Mouse (Mus musculus): ENCODE measurements around the gene Stk36. TPM values are rescaled to one million over a fixed set of nuclear protein-coding genes. Genes with fewer than 3 reads are reported as not detected.

Gene Stk36
- 0.26 TPM in 1 of 2 replicates, not detected in the other for total RNA-seq (2014; fragmentation: Nextera tagmentation)
- total RNA-seq (2017) = not detected in 2 replicates

DNA sequence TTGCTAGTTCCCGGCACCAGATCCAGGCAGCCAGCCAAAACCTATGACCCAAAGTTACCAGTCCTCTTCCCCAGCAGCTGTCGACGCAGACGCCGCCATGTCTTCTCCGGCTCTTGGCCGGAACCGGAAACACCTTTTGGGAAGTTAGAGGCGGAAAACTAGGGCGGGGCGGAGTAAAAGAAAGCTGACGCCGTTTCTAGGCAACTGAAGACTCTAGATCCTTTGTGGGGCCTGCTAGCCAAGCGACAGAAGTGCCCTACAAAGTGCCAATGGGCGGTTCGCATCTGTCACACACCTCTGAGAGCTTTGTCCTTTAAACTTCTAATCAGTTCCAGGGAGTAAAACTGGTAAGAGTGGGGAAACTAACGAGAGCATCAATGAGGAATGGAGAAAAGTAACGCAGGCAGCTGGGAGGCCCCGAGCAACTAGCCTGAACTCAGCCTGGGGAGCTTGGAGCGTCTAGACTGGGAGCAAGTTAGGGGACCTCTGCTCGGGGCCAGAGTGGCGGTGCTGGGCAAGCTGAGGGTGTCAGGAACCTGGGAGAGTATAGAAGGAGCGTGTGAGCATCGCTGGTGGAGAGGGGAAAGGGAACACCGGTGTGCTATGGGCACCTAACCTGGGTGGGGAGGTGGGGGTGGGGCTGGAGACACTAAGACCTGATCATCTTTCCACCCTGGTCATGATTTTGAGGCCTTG is at the start of gene Stk36, which contains the start of gene Rnf25:
Gene Stk36, plus strand, starts transcription at position 179 of the 696 bp plus-strand sequence.
Gene Rnf25, minus strand, starts transcription at position 131 of the 696 bp plus-strand sequence.
- peak; percentile 99 for ATAC-seq (replicated peaks; ENCODE audit: poor library complexity, severe bottlenecking)

DNA sequence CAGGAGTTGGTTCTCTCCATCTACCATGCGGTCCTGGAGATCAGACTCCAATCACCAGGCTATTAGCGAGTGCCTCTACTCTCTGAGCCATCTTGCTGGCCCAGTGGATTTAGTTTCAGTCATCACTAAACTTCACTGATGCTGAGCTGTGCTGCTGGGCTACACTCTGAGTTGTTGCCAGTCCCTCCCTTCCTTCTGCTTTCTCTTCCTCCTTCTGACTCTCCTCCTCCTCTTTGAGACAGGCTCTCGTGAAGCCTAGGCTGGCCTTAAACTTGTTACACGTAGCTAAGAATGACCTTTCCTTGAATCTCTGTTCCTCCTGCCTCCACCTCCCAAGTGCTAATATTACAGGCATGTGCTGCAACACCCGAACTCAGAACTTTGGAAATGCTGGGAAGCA is 42.2 kb upstream of the Stk36 start:
- peak; percentile 55 for ATAC-seq (replicated peaks; ENCODE audit: poor library complexity, severe bottlenecking)

DNA sequence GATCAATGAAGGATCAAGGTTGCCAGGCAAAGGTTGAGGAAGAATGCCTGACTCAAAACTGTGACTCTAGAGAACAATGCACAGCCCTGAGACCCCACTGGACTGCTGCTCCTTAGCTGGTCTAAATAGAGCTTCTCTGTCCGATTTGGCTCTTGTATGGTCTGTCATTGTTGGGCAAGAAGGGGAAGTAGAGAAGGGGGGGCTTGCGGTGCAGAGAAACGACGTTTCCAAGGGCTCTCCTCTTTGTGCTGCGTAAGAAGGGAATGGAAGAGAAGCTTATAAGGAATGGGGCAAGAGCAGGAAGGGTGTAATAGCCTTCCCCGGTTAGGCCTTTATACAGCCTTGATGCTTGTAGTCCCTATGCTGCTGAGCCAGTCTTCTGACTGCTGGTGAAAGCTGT is 35.4 kb upstream of the Stk36 start:
- ATAC-seq (replicated peaks; ENCODE audit: poor library complexity, severe bottlenecking) = peak; percentile 78

DNA sequence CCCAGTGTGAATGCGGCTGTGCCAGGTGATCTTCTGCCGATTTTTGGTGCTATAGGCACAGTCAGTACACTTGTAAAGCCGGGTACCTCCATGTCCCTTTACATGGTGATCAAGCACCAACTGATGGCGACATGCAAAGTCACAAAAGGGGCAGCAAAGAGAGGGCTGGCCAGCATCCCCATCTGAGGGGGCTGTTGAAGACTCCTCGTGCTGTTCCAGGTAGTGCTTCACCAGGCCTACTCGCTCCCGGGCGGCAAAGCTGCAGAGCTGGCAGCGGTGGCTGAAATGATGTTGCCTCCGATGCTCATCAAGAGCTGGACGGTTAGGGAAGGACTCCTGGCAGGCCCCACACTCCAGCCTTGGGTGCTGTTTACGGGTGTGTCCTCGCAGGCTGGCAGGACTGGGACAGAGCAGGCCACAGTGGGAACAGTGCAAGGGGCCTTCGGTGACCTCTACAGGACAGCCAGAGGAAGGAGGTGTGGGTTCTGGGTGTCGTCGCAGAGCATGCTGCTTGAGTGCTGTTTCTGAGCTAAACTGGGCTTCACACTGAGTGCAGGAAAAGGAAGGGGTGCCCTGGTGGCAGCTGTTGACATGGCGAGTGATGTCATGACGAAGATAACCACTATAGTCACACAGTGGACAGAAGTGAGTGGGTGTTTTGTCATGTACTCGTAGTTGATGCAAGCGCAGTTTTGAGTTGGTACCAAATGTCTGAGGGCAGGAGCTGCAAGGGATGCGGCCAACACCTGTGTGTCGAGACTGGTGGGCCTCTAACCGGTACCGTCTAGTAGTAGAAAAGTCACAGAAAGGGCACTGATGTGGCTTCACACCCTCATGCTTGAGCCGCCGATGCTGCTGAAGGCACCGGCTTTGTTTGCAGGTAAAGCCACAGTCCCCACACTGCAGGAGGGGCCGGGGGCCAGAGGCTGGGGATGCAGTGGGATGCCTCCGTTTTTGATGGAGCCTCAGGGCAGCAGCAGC is 31.2 kb upstream of the Stk36 start:
- ATAC-seq (replicated peaks; ENCODE audit: poor library complexity, severe bottlenecking) = 0 out of 2 replicates have a peak, but pooled peaks have one; percentile 8

DNA sequence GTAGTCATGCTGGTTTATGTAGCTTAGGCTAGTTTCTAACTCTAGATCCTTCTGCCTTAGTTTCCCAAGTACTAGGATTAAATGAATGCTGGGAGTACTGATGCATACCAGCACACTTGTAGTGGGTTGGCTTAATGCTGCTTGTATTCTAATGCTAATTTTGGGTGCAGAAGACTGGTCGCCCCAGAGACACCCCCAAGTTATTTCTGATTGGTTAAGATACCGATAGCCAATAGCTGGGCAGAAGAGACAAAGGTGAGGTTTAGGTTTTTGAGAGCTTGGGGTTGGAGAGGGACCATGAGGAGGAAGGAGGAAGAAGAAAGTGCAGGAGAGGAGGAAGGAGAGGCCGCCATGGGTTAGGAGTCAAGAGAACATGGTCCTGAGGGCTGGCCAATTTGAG is 18.6 kb upstream of the Stk36 start:
- no peak for ATAC-seq (replicated peaks; ENCODE audit: poor library complexity, severe bottlenecking)

DNA sequence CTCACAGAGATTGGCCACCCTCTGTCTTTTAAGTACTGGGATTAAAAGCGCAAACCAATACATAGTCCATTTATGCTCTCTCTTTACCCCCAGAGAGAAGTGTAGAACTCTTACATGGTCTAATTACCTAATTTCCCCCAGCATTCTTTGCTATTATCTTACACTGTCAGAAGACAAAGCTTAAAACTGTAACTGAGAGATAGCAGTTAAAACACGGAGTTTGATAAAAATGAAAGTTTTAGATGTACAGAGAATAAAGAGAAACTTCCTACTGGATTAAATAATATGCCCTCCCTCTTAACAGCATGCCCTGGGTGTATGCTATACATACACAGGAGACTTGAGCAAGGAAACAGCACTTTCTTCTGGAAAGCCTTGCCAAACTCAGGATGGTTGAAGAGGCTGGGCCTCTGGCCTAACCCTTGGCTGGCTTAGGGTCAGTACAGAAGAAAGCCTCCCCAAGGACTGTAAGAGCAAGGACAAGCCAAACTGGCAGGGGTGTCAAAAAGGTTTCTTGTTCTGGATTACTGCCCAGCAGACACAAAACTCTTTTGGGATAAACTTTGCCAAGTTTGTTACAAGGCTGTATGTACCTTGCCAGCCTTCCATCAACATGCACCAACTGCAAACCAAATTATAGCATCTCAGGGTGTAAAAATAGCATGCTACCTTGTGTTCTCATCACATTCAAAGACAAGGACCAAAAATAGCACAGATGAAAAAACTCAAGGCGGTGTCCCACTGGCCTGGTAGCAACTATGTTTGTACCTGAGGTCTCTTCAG is 16.4 kb upstream of the Stk36 start:
- ATAC-seq (replicated peaks; ENCODE audit: poor library complexity, severe bottlenecking) = no peak

DNA sequence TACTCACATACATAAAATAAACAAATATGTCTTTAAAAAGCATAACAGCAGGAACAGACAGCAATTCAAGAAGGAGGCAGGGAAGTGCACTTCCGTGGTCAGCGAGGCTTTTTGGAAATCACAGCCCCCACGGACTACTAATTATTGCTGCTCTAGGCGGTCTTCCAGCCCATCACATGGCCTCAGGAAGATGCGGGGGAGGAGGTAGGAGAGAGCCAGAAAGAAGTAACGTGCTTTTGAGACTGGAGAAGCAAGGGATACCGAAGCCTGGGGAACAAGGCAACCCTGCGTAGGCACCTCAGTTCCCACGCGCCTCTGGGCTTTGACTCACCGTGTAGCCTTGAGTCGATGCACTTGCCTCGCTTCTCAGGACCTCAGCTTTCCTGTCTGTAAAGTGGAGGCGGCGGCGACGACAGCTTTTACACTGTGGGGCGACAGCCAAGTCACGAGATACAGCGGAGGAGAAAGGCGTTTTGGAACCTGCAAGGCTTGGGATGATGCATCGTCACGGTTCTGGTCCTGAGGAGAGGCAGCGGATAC is 13.9 kb upstream of the Stk36 start:
- no peak for ATAC-seq (replicated peaks; ENCODE audit: poor library complexity, severe bottlenecking)

DNA sequence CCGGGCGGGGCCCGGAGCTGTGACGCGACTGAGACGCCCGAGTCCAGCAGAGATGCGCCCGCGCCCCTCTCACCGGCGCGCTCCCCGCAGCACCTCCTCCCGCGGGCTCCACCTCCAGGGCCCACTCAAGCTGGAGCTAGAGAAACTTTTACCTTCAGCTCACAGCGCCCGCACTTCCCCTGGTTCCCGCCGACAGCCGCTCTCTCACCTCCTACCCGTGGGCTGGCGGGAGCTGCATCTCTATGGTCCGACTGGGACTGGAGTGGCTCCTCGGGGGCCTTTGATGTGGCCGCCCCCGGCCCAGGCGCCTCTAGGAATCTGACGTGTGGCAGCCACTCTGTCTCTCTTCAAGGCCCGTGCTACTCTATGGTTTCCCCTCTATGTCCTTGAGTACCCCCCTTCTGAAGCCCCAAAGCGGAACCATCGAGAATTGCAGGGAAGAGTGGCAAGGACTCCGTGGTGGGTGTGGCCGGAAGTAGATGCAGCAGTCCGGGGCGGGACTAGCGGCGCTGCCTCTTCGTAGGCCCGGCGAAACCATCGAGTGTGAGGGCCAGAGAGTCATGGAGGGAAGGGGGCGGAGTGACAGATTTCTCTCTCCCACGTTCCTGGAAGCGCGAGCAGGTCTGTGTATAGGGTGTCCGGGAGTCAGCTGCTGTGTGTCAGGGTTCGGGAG is 13.3 kb upstream of the Stk36 start, which contains the start of the genes Zfp142 and Bcs1l:
Gene Zfp142, minus strand, starts transcription at position 474 of the 673 bp plus-strand sequence.
Gene Bcs1l, plus strand, starts transcription at position 517 of the 673 bp plus-strand sequence.
- ATAC-seq (replicated peaks; ENCODE audit: poor library complexity, severe bottlenecking) = peak; percentile 93

DNA sequence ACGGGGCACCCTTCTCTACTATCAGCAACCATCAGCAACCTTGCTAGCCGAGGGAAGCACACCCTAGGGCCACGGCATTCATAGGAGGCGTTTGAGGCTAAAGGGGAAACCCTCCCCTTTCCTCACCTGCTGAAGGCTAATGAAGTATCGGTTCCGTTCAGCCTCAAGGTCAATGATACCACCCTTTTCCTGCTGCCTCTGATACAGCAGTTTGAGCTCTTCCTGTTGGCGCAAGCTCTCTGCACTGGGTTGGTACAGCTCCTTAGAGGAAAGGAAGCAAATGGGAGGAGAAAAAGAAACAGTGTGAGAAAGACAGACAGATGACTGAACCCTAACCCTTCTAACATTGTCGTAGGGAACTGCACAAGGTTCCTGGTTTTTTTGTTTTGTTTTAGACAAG is 6.8 kb upstream of the Stk36 start:
- ATAC-seq (replicated peaks; ENCODE audit: poor library complexity, severe bottlenecking) = peak; percentile 95

DNA sequence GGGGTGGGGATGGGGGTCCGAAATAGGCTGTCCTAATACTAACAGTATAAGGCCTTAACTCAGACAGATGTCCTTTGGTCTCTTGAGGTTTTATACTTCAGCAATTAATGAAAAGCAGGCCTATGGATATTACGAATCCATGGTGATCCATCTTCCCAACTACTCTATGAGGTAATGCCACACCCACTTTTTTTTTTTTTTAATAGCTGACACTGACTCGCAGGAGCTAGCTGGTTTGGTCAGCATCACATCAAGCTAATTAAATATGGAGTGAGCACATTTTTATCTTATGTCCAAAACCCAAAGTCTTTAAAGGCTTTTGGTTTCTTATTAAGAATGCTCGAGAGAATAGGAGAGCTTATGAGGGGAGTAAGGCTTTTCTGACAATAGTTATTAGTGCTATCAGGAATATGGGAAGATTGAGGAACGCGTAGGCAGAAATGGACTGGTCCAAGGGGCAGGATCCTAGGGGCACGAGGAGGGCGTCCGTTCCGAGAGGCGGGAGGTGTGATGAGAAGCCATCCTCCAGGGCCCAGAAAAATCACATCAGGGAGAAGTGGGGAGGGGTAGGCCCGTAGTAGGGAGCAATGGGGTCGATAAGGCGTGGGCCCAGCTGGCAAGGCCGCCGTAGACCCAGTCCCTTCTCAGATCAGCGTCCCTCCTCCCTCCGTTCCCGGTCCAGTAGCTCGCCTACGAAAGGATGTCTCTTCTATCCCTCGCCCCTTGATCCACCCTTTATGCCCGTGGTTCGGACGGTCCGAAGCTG is 561 bp upstream of the Stk36 start:
- ATAC-seq (replicated peaks; ENCODE audit: poor library complexity, severe bottlenecking) = peak; percentile 53

DNA sequence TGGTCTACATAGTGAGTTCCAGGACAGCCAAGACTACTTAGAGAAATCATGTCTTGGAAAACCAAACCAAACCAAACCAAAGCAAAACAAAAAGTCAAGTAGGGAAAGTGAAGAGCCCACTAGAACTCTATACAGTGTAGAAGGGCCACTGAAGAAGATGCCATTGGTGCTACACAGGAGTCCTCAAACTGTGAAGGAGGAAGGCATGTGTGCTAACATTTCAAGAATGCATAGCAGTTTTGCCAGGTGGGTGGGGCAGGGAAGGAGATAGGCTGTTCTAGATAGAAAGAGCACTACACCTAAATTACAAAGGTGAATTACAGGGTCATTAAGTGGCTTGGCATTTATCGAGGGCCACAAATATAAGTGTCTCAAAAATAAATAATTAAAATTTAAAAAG is 22.9 kb downstream of the Stk36 start:
- no peak for ATAC-seq (replicated peaks; ENCODE audit: poor library complexity, severe bottlenecking)

DNA sequence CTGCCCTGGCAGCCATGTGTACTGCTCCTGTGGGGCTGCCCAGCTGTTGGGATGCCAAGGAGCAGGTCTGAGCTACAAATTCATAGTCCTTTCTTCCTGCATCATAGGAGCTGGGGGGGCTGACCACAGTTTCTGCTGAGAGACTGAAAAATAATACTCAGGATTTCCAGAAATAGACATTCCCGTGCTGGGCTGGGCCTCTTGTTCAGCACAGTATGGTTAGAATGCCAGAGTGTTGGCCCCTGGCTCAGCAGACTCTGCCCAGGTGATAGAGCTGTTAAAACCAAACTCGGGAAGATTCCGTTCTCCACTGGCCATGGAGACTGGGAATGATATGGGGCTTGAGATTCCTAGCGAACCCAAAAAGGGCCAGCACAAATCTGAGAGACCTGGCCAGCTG is 24.8 kb downstream of the Stk36 start:
- no peak for ATAC-seq (replicated peaks; ENCODE audit: poor library complexity, severe bottlenecking)

DNA sequence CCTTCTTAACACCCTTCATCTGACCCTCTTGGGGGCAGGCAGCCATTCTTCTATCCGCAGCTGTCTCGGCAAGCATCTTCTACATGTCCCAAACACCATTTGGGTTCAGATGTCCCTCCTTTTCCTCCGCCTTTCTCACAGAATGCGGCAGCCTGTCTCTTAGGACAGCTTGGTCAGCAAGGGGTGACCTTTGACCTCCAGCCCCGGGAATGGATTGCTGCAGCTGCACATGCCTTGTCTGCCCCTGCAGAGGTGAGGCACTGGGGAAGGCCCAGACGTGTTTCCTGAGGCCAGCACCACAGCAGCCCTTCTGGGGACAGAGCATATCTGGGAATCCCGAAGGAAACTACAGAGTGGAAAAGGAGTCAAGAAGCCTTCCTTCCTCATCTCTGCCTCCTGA is 26.8 kb downstream of the Stk36 start:
- no peak for ATAC-seq (replicated peaks; ENCODE audit: poor library complexity, severe bottlenecking)

DNA sequence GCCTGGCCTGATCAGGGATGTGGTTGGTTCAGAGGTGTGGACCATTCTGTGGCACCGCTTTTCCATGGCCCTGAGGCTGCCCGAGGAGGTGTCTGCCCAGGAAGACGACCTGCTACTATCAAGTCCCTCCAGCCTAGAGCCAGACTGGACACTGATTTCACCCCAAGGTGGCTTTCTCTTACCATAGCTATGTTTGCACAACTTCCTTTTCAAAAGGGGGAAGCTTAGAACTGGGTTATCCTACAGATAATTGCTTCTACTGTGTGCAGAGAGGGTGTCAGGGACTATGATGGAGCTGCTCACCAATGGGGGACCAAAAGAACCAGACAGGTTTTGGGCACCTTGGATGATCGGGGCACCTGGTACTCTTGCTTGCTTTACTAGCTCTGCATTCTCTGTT is 31.5 kb downstream of the Stk36 start:
- peak; percentile 77 for ATAC-seq (replicated peaks; ENCODE audit: poor library complexity, severe bottlenecking)

DNA sequence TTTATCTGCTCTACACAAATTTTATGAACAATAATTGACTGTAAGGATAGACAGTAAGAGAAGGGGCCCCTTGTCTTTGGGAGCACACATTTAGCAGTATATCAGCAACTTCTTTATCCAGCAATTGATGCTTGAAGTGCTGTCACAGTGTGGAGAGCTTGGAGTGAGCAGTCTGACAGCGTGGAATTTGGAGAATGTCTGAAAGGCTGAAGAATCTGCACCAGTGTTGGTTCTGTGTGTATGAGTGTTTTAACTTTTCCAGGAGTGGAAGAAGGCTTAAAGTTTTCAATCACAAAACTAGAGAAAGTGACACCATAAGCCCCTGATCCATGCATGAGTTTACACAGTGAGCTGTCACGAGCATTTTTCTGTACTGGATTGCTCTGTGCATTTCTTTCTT is 42.3 kb downstream of the Stk36 start:
- ATAC-seq (replicated peaks; ENCODE audit: poor library complexity, severe bottlenecking) = no peak

DNA sequence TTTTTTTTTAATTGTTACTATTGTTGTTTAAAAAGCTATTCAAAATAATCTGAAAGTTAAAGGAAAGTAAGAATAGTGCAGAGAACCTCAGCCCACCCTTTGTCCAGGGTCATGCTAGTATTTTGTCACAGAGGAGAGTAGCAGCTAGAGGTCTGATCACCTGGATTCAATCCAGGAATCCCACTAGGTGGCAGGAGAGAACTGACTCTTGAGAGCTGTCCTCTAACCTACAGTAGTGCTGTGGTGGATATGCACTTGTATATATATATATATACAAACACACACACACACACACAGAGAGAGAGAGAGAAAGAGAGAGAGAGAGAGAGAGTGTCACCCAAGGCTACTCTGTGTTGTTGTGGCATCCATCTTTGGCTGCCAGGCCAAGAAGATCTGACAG is 42.7 kb downstream of the Stk36 start:
- ATAC-seq (replicated peaks; ENCODE audit: poor library complexity, severe bottlenecking) = no peak

DNA sequence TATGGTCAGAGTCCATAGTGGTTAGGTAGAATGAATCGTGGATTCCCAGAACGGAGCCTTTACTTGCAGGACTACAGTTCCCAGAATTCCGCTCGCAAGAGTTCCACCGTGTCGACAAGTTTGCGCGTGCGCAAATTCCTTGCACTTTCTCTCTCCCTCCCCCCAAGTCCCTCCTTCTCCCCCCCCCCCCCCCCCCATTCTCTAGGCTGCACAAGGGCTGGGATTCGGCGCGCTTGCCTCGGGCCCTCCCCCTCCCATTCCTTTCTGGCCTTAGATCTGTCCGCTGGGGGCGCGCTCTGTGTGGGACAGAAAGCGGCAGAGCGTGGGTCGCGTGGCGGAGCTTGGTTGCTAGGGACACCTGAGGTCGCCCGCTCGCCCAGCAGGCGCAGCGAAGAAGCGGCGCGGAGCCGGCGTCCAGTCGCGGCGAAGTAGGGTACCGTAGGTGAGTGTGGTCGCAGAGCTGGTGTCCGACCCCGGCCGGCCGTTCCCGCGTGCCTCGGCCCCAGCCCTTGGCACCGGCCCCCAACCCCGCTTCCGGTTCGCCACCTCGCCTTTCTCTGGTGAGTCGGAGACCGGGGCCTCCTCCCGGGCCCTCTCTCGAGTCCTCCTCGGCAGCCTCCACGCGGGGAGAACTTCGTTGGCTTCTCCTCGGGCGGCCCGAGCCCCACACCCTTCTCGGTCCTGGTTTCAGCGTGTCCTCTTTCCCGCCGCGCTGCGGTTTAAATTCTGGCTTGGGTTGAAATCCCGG is 60.4 kb downstream of the Stk36 start, which contains the start of gene Ttll4:
Gene Ttll4, plus strand, starts transcription at position 298 of the 748 bp plus-strand sequence.
- peak; percentile 100 for ATAC-seq (replicated peaks; ENCODE audit: poor library complexity, severe bottlenecking)

Measured in granulocyte monocyte progenitor cell, adult 5-6 weeks (primary cell).